Mouse (Mus musculus) intestine, embryonic 14.5 days (tissue): ENCODE results near the gene Spata2l. TPM values are rescaled to one million over a fixed set of nuclear protein-coding genes. Genes with fewer than 3 reads are reported as not detected.
"Not testable (repeated sequence)": the region's sequence is repeated elsewhere in the genome, so short reads cannot be mapped to it uniquely, and the experiment has no call there.

Source experiments
- ATAC-seq: fragments of 200-750 bp; cut with Nextera tagmentation; replicated peaks from 2 replicates; pipeline ENCODE4 v1.8.0; 2017; ENCODE audit warnings: low read depth, moderate number of reproducible peaks, moderate TSS enrichment, moderate library complexity; ENCODE audit not compliant: low FRiP score, low TSS enrichment
- DNase-seq: peaks from one replicate; pipeline ENCODE4 v3.0.0-alpha.2; 2018; ENCODE audit warnings: low spot score
- H3K27ac ChIP-seq: fragments of 300-500 bp; sonication (generic); 2 replicates; pipeline ENCODE4 v1.5.1; 2014; ENCODE audit warnings: low read depth, mild to moderate bottlenecking, control low read depth
- H3K27me3 ChIP-seq: fragments of 300-500 bp; sonication (generic); replicated peaks from 2 replicates; pipeline ENCODE4 v1.6.1; 2014; ENCODE audit warnings: low read length, control low read depth; ENCODE audit not compliant: control insufficient read depth, insufficient read depth
- H3K36me3 ChIP-seq: fragments of 300-500 bp; sonication (generic); 2 replicates; pipeline ENCODE4 v1.6.1; 2014; ENCODE audit warnings: low read length, control low read depth; ENCODE audit not compliant: control insufficient read depth, insufficient read depth
- H3K4me1 ChIP-seq: fragments of 300-500 bp; sonication (generic); replicated peaks from 2 replicates; pipeline ENCODE4 v1.6.1; 2014; ENCODE audit warnings: low read length, control low read depth, mixed read lengths; ENCODE audit not compliant: control insufficient read depth, insufficient read depth
- H3K4me2 ChIP-seq: fragments of 300-500 bp; sonication (generic); 2 replicates; pipeline ENCODE4 v1.6.1; 2014; ENCODE audit warnings: low read length
- H3K4me3 ChIP-seq: fragments of 300-500 bp; sonication (generic); 2 replicates; pipeline ENCODE4 v1.5.1; 2014; ENCODE audit warnings: low read depth, low read length, control low read depth, mixed read lengths
- H3K9ac ChIP-seq: fragments of 300-500 bp; sonication (generic); 2 replicates; pipeline ENCODE4 v1.6.1; 2014; ENCODE audit warnings: mild to moderate bottlenecking, low read length
- H3K9me3 ChIP-seq: fragments of 300-500 bp; sonication (generic); 2 replicates; pipeline ENCODE4 v1.6.1; 2016; ENCODE audit warnings: low read length, control low read depth; ENCODE audit not compliant: control insufficient read depth
- WGBS: fragments of 180-500 bp; shearing (Covaris S2); extraction: QIAGEN DNeasy Blood & Tissue Kit; methylation state at CpG from one replicate; pipeline ENCODE4 v1.1.7; 2014; 5-methylcytosine and 5-hydroxymethylcytosine counted together
- polyA plus RNA-seq: library from polyadenylated mRNA; unstranded; fragments of >200 nt; fragmentation: Nextera tagmentation; extraction: Ambion mirVana; gene quantifications from 2 replicates; pipeline ENCODE4 v1.2.1, GENCODE M21; 2014

Gene Spata2l
- polyA plus RNA-seq, 1 experiment from 2014 or later, result 3.7 TPM

- Histone ChIP-seq H3K9me3 (no peaks in the 10 kb centered on the region), H3K4me3 (no peak overlapping the region), H3K4me1 (no peaks in the 10 kb centered on the region), H3K27me3 (no peaks in the 10 kb centered on the region), H3K36me3 (peaks cover 25% of the 10 kb centered on the region), H3K9ac (no peak overlapping the region), H3K27ac (no peak overlapping the region), H3K4me2 (no peak overlapping the region)
- ATAC-seq, result no peak
- 76% methylated on average over 5 of the region's 5 CpGs for WGBS
- DNase-seq, result no peak
Observed at GRCm38 (mm10) chr8:123274447-123274846, 38.4 kb upstream of the Spata2l start.

- H3K36me3 ChIP-seq, result peaks cover 47% of the 10 kb centered on the region
- no peak for DNase-seq
Observed at GRCm38 (mm10) chr8:123271901-123272300, 35.9 kb upstream of the Spata2l start.

GRCm38 (mm10) chr8:123271147-123271546, 35.1 kb upstream of the Spata2l start:
- H3K9me3 ChIP-seq, result no peaks in the 10 kb centered on the region
- no peak for DNase-seq
- H3K9ac ChIP-seq, result no peak overlapping the region
- no peak for ATAC-seq
- no peak overlapping the region for H3K27ac ChIP-seq
- 89% methylated on average over 10 of the region's 10 CpGs for WGBS
- no peaks in the 10 kb centered on the region for H3K4me1 ChIP-seq
- peaks cover 52% of the 10 kb centered on the region for H3K36me3 ChIP-seq
- H3K27me3 ChIP-seq, result no peaks in the 10 kb centered on the region
- no peak overlapping the region for H3K4me2 ChIP-seq
- H3K4me3 ChIP-seq, result no peak overlapping the region

More at GRCm38 (mm10) chr8:123271901-123272300, 35.9 kb upstream of the Spata2l start:
- ATAC-seq, result no peak
- no peak overlapping the region for H3K4me3 ChIP-seq
- H3K9me3 ChIP-seq, result no peaks in the 10 kb centered on the region
- 69% methylated on average over 4 of the region's 4 CpGs for WGBS
- H3K9ac ChIP-seq, result no peak overlapping the region
- no peak overlapping the region for H3K4me2 ChIP-seq
- H3K4me1 ChIP-seq, result no peaks in the 10 kb centered on the region
- no peak overlapping the region for H3K27ac ChIP-seq
- H3K27me3 ChIP-seq, result no peaks in the 10 kb centered on the region

GRCm38 (mm10) chr8:123267926-123268656, 32.1 kb upstream of the Spata2l start:
- Histone ChIP-seq H3K27me3 (no peaks in the 10 kb centered on the region), H3K4me1 (no peaks in the 10 kb centered on the region), H3K4me3 (no peak overlapping the region), H3K27ac (no peak overlapping the region), H3K9me3 (no peaks in the 10 kb centered on the region), H3K4me2 (no peak overlapping the region), H3K36me3 (peaks cover 77% of the 10 kb centered on the region), H3K9ac (no peak overlapping the region)
- no peak for ATAC-seq
- 70% methylated on average over 14 of the region's 14 CpGs for WGBS
- no peak for DNase-seq

- not testable (repeated sequence) for H3K4me2 ChIP-seq, DNase-seq, H3K4me3 ChIP-seq, H3K27ac ChIP-seq, H3K9ac ChIP-seq, ATAC-seq, H3K27me3 ChIP-seq, H3K9me3 ChIP-seq
- peaks cover 18% of the 10 kb centered on the region for H3K4me1 ChIP-seq
- peaks cover 56% of the 10 kb centered on the region for H3K36me3 ChIP-seq
- WGBS, result 89% methylated on average over 8 of the region's 8 CpGs
Observed at GRCm38 (mm10) chr8:123257593-123257992, 21.6 kb upstream of the Spata2l start.

- DNase-seq, result no peak
- peaks cover 51% of the 10 kb centered on the region for H3K36me3 ChIP-seq
- H3K4me2 ChIP-seq, result no peak overlapping the region
- peaks cover 21% of the 10 kb centered on the region for H3K4me1 ChIP-seq
- no peak overlapping the region for H3K4me3 ChIP-seq
- no peaks in the 10 kb centered on the region for H3K27me3 ChIP-seq
- 84% methylated on average over 3 of the region's 3 CpGs for WGBS
- no peaks in the 10 kb centered on the region for H3K9me3 ChIP-seq
- H3K27ac ChIP-seq, result no peak overlapping the region
- H3K9ac ChIP-seq, result no peak overlapping the region
- no peak for ATAC-seq
Observed at GRCm38 (mm10) chr8:123257114-123257513, 21.1 kb upstream of the Spata2l start.

GRCm38 (mm10) chr8:123255170-123255569, 19.1 kb upstream of the Spata2l start:
- peak overlapping the region; percentile 98 for H3K4me3 ChIP-seq
- no peaks in the 10 kb centered on the region for H3K9me3 ChIP-seq
- no peak overlapping the region for H3K27ac ChIP-seq
- peaks cover 21% of the 10 kb centered on the region for H3K4me1 ChIP-seq
- peak overlapping the region; percentile 82 for H3K9ac ChIP-seq
- peak overlapping the region; percentile 95 for H3K4me2 ChIP-seq
- peaks cover 54% of the 10 kb centered on the region for H3K36me3 ChIP-seq
- H3K27me3 ChIP-seq, result no peaks in the 10 kb centered on the region
- ATAC-seq, result no peak
- no peak for DNase-seq
- 61% methylated on average over 6 of the region's 6 CpGs for WGBS

GRCm38 (mm10) chr8:123254099-123254885, 18.3 kb upstream of the Spata2l start, which contains the start of the genes Zfp276 and Vps9d1:
Gene Zfp276 (plus strand): TSS chr8:123254195.
Gene Vps9d1 (minus strand): TSS chr8:123254348.
- Histone ChIP-seq H3K27me3 (no peaks in the 10 kb centered on the region), H3K4me3 (peak within 1 kb of the TSS; percentile 98), H3K9me3 (no peaks in the 10 kb centered on the region), H3K36me3 (peaks cover 54% of the 10 kb centered on the region), H3K4me2 (peak within 1 kb of the TSS; percentile 95), H3K27ac (peak within 1 kb of the TSS; percentile 71), H3K4me1 (peaks cover 21% of the 10 kb centered on the region), H3K9ac (peak within 1 kb of the TSS; percentile 82)
- under 1% methylated on average over 87 of the region's 99 CpGs for WGBS
- ATAC-seq (peak; percentile 94), DNase-seq (peak; percentile 93)
